In the genomic region with DNA sequence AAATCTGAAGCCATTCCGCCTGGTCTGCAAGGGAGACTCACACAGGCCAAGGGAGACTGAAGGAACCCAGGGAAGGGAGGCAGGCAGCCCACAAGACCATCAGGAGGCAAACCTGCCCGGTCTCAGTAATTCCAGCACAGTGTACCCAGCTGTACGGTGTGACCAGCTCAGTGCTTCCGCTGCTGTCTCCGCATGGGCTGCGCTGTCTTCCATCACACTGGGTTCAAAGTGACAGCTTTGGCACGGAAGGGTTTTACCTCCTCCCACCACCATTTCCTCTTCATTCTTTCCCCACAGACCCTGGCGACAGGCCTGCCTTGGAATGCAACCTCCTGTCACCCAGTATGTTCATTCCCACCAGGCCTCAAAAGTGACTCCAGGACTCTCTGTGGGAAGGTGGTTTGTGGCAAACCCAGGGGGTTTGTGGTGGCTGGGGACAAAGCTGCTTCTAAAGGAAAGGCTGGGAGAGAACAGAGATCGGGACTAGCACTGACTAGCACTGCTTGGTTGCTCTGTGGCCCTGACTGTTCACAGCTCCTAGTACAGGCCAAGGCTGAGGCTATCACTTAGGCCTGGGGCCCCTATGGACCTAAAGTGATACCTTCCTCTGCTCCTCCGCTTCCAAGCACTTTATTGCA, we compare ENCODE assay signal across 11 mouse cellular contexts.
A peak's percentile ranks its signal among the peaks of the same experiment; 100 is the strongest.
DNase-seq lines count a peak whose midpoint lies in the region; ATAC-seq and TF ChIP-seq lines count a peak whose summit lies in the region.
"Had no signal": no experiment of that assay in that cellular context is flagged by ENCODE, and none has a peak within 500 bp of the region (broad histone marks: within the 10 kb centered on the region; RNA-seq: fewer than 3 reads in every experiment).

No protein-coding gene starts in this region.

- WGBS in lung, embryonic 15.5 days, result 41% methylated on average over 10 of the region's 10 CpGs
- 61% methylated on average over 10 of the region's 10 CpGs for WGBS in embryonic facial prominence, embryonic 15.5 days
- 40% methylated on average over 10 of the region's 10 CpGs for WGBS in hindbrain, embryonic 16.5 days
- 32% methylated on average over 10 of the region's 10 CpGs for WGBS in cerebellum, adult 2 months

- no peaks in the 10 kb centered on the region for H3K27me3 ChIP-seq in lung, embryonic 15.5 days
- H3K27me3 ChIP-seq in embryonic facial prominence, embryonic 15.5 days, result 0 out of 2 replicates have a peak, but pooled peaks cover 4% of the 10 kb centered on the region
- no peaks in the 10 kb centered on the region for H3K27me3 ChIP-seq in hindbrain, embryonic 16.5 days (replicated peaks; ENCODE audit: control insufficient read depth, insufficient read depth, low read length)
- no peaks in the 10 kb centered on the region for H3K27me3 ChIP-seq in cerebellum, adult 2 months (ENCODE audit: control insufficient read depth, insufficient read depth, low read length)
- H3K27me3 ChIP-seq: embryonic facial prominence, embryonic 13.5 days; intestine, embryonic 15.5 days had no signal

- DNase-seq in lung, adult 18-20 months, result no peak
- peak; percentile 7 for DNase-seq in thymus, postnatal 0 days (ENCODE audit: low spot score)
- DNase-seq in gastrocnemius, postnatal 14 days, result no peak
- DNase-seq in cerebellum, adult 2 months, result no peak
- DNase-seq: adrenal gland, postnatal 25 days had no signal

- no peaks in the 10 kb centered on the region for H3K36me3 ChIP-seq in lung, embryonic 15.5 days
- no peaks in the 10 kb centered on the region for H3K36me3 ChIP-seq in embryonic facial prominence, embryonic 15.5 days
- H3K36me3 ChIP-seq in hindbrain, embryonic 16.5 days (ENCODE audit: control insufficient read depth, insufficient read depth, low read length), result no peaks in the 10 kb centered on the region
- H3K36me3 ChIP-seq: embryonic facial prominence, embryonic 13.5 days; intestine, embryonic 15.5 days had no signal

- 0 out of 2 replicates have a peak overlapping the region, but pooled peaks have one; percentile 10 for H3K27ac ChIP-seq in lung, embryonic 15.5 days
- no peak overlapping the region for H3K27ac ChIP-seq in embryonic facial prominence, embryonic 15.5 days (replicated peaks)
- no peak overlapping the region for H3K27ac ChIP-seq in hindbrain, embryonic 16.5 days (ENCODE audit: low read depth, low read length)
- H3K27ac ChIP-seq in cerebellum, adult 2 months (ENCODE audit: insufficient read depth, low read length), result no peak overlapping the region
- H3K27ac ChIP-seq: embryonic facial prominence, embryonic 13.5 days; intestine, embryonic 15.5 days had no signal

- H3K4me3 ChIP-seq in lung, embryonic 15.5 days, result no peak overlapping the region
- H3K4me3 ChIP-seq in embryonic facial prominence, embryonic 15.5 days (replicated peaks), result no peak overlapping the region
- no peak overlapping the region for H3K4me3 ChIP-seq in hindbrain, embryonic 16.5 days (ENCODE audit: low read length)
- H3K4me3 ChIP-seq in cerebellum, adult 2 months (replicated peaks; ENCODE audit: insufficient read depth, low read depth, low read length), result no peak overlapping the region
- H3K4me3 ChIP-seq: embryonic facial prominence, embryonic 13.5 days; intestine, embryonic 15.5 days had no signal

- no peak for TF ChIP-seq POLR2A in cerebellum, adult 2 months (IDR thresholded peaks at IDR 0.05; ENCODE audit: borderline replicate concordance, insufficient read depth, low read length)

- no peak for TF ChIP-seq CTCF in cerebellum, adult 2 months (IDR thresholded peaks at IDR 0.05; ENCODE audit: borderline replicate concordance, insufficient read depth, low read depth, low read length)

- H3K9me3 ChIP-seq in lung, embryonic 15.5 days, result no peaks in the 10 kb centered on the region
- H3K9me3 ChIP-seq in embryonic facial prominence, embryonic 15.5 days (replicated peaks), result no peaks in the 10 kb centered on the region
- H3K9me3 ChIP-seq in hindbrain, embryonic 16.5 days (ENCODE audit: control insufficient read depth, low read length), result no peaks in the 10 kb centered on the region
- H3K9me3 ChIP-seq: embryonic facial prominence, embryonic 13.5 days; intestine, embryonic 15.5 days had no signal

- intact Hi-C loops in gastrocnemius, postnatal 14 days (cut with DNase I; ENCODE audit: low total_unique reads), result no loop called here

- no peak overlapping the region for H3K9ac ChIP-seq in lung, embryonic 15.5 days
- no peak overlapping the region for H3K9ac ChIP-seq in embryonic facial prominence, embryonic 15.5 days
- no peak overlapping the region for H3K9ac ChIP-seq in hindbrain, embryonic 16.5 days (ENCODE audit: low read depth, low read length)
- H3K9ac ChIP-seq: embryonic facial prominence, embryonic 13.5 days; intestine, embryonic 15.5 days had no signal

- H3K4me1 ChIP-seq in lung, embryonic 15.5 days, result peaks cover 11% of the 10 kb centered on the region; the same call in 1 of the 2 replicates
- H3K4me1 ChIP-seq in embryonic facial prominence, embryonic 15.5 days, result peaks cover 13% of the 10 kb centered on the region
- peaks cover 3% of the 10 kb centered on the region for H3K4me1 ChIP-seq in hindbrain, embryonic 16.5 days (ENCODE audit: control insufficient read depth, insufficient read depth, low read depth, low read length)
- no peaks in the 10 kb centered on the region for H3K4me1 ChIP-seq in cerebellum, adult 2 months (ENCODE audit: control insufficient read depth, insufficient read depth, low read length)

- no peak overlapping the region for H3K4me2 ChIP-seq in lung, embryonic 15.5 days
- H3K4me2 ChIP-seq in embryonic facial prominence, embryonic 15.5 days (replicated peaks), result no peak overlapping the region
- no peak overlapping the region for H3K4me2 ChIP-seq in hindbrain, embryonic 16.5 days (ENCODE audit: low read length)
- H3K4me2 ChIP-seq: embryonic facial prominence, embryonic 13.5 days; intestine, embryonic 15.5 days had no signal

- ATAC-seq in lung, embryonic 15.5 days (ENCODE audit: borderline replicate concordance, extremely low read depth, low FRiP score, low TSS enrichment), result peak; percentile 62; the same call in 1 of the 2 replicates
- peak; percentile 43; the same call in 1 of the 2 replicates for ATAC-seq in embryonic facial prominence, embryonic 15.5 days (ENCODE audit: insufficient number of reproducible peaks, low FRiP score, low TSS enrichment, low read depth)
- peak; percentile 78 for ATAC-seq in hindbrain, embryonic 16.5 days
- ATAC-seq in CD4-positive, CD25-positive, alpha-beta regulatory T cell, adult 4 months, result no peak
- ATAC-seq: intestine, embryonic 15.5 days had no signal
